ENCODE assay signal across 8 mouse cellular contexts in genomic region chr9:75314517-75315105, GRCm38 (mm10). TPM values are rescaled to one million over a fixed set of nuclear protein-coding genes. Genes with fewer than 3 reads are reported as not detected.
DNase-seq lines count a peak whose midpoint lies in the region; ATAC-seq and TF ChIP-seq lines count a peak whose summit lies in the region.

No protein-coding gene starts in this region.

- H3ac ChIP-seq in myocyte (ENCODE audit: control insufficient read depth, insufficient read length): peak overlapping the region; percentile 19

- H3K9me3 ChIP-seq in erythroblast, embryonic 14.5 days (ENCODE audit: control insufficient read depth, low read length): no peaks in the 10 kb centered on the region
- no peaks in the 10 kb centered on the region for H3K9me3 ChIP-seq in embryonic facial prominence, embryonic 11.5 days (replicated peaks; ENCODE audit: control insufficient read depth, low read length)
- no peaks in the 10 kb centered on the region for H3K9me3 ChIP-seq in intestine, embryonic 16.5 days (ENCODE audit: control insufficient read depth, low read length)

- no peak for TF ChIP-seq POLR2A in myocyte (IDR thresholded peaks at IDR 0.05; ENCODE audit: insufficient read length, low read depth)

- H3K9ac ChIP-seq in embryonic facial prominence, embryonic 11.5 days (replicated peaks; ENCODE audit: low read length): peak overlapping the region; percentile 68
- peak overlapping the region; percentile 75 for H3K9ac ChIP-seq in intestine, embryonic 16.5 days (ENCODE audit: low read depth, low read length)

- 2% methylated on average over 22 of the region's 22 CpGs for WGBS in embryonic facial prominence, embryonic 11.5 days
- WGBS in intestine, embryonic 16.5 days: 5% methylated on average over 22 of the region's 22 CpGs

- H3K4me2 ChIP-seq in embryonic facial prominence, embryonic 11.5 days (ENCODE audit: low read depth, low read length): peak overlapping the region; percentile 58
- H3K4me2 ChIP-seq in intestine, embryonic 16.5 days (ENCODE audit: low read depth, low read length): peak overlapping the region; percentile 77
- peak overlapping the region; percentile 86 for H3K4me2 ChIP-seq in myocyte (ENCODE audit: low read depth)

- intact Hi-C loops in gastrocnemius, postnatal 14 days (cut with DNase I; ENCODE audit: low total_unique reads): no loop called here

- no peak overlapping the region; the same call in 1 of the 2 replicates for H3K27ac ChIP-seq in embryonic facial prominence, embryonic 11.5 days (replicated peaks; ENCODE audit: low read depth, low read length)
- H3K27ac ChIP-seq in intestine, embryonic 16.5 days (ENCODE audit: low read length): peak overlapping the region; percentile 78

- H3K79me2 ChIP-seq in myocyte (ENCODE audit: control insufficient read depth, insufficient read depth): no peaks in the 10 kb centered on the region

- H3K36me3 ChIP-seq in erythroblast, embryonic 14.5 days (ENCODE audit: control insufficient read depth): no peaks in the 10 kb centered on the region
- H3K36me3 ChIP-seq in embryonic facial prominence, embryonic 11.5 days (replicated peaks; ENCODE audit: control insufficient read depth, insufficient read depth, low read depth, low read length): no peaks in the 10 kb centered on the region
- peaks cover 2% of the 10 kb centered on the region; the same call in 1 of the 2 replicates for H3K36me3 ChIP-seq in intestine, embryonic 16.5 days (ENCODE audit: control insufficient read depth, insufficient read depth, low read length)
- H3K36me3 ChIP-seq in myocyte (ENCODE audit: control insufficient read depth, insufficient read depth): no peaks in the 10 kb centered on the region

- H3K27me3 ChIP-seq in erythroblast, embryonic 14.5 days (ENCODE audit: control insufficient read depth): peaks cover 27% of the 10 kb centered on the region
- no peaks in the 10 kb centered on the region for H3K27me3 ChIP-seq in embryonic facial prominence, embryonic 11.5 days (ENCODE audit: control insufficient read depth, insufficient read depth, low read length)
- no peaks in the 10 kb centered on the region for H3K27me3 ChIP-seq in intestine, embryonic 16.5 days (replicated peaks; ENCODE audit: control insufficient read depth, insufficient read depth, low read length)
- H3K27me3 ChIP-seq in myocyte (ENCODE audit: control insufficient read depth, insufficient read depth, insufficient read length): no peaks in the 10 kb centered on the region

- ATAC-seq in erythroblast, adult 5-6 weeks (replicated peaks; ENCODE audit: low FRiP score, poor library complexity, severe bottlenecking): no peak
- ATAC-seq in embryonic facial prominence, embryonic 11.5 days (replicated peaks; ENCODE audit: insufficient number of reproducible peaks, low FRiP score, low TSS enrichment, low read depth): no peak
- ATAC-seq in intestine, embryonic 16.5 days: 0 out of 2 replicates have a peak, but pooled peaks have one; percentile 5

- H3K4me3 ChIP-seq in erythroblast, embryonic 14.5 days (replicated peaks): peak overlapping the region; percentile 64
- H3K4me3 ChIP-seq in embryonic facial prominence, embryonic 11.5 days (ENCODE audit: low read depth, low read length): peak overlapping the region; percentile 62
- peak overlapping the region; percentile 69 for H3K4me3 ChIP-seq in intestine, embryonic 16.5 days (ENCODE audit: low read length)
- H3K4me3 ChIP-seq in myocyte: peak overlapping the region; percentile 53

- DNase-seq in A20 (ENCODE audit: low read depth, low spot score): peak; percentile 52
- peak; percentile 17 for DNase-seq in embryonic facial prominence, embryonic 11.5 days (ENCODE audit: low spot score)
- no peak for DNase-seq in retina, embryonic 14.5 days (ENCODE audit: low spot score)
- no peak for DNase-seq in gastrocnemius, postnatal 14 days

- peaks cover 12% of the 10 kb centered on the region for H3K4me1 ChIP-seq in erythroblast, embryonic 14.5 days (ENCODE audit: control insufficient read depth)
- H3K4me1 ChIP-seq in embryonic facial prominence, embryonic 11.5 days (ENCODE audit: control insufficient read depth, insufficient read depth, low read length): no peaks in the 10 kb centered on the region
- peaks cover 17% of the 10 kb centered on the region for H3K4me1 ChIP-seq in intestine, embryonic 16.5 days (ENCODE audit: control insufficient read depth, insufficient read depth, low read length)

TF ChIP-seq in myocyte, 11 proteins besides CTCF, POLR2A, EP300 and RAD21:
- TF ChIP-seq MYOD1 (IDR thresholded peaks at IDR 0.05; ENCODE audit: control insufficient read depth in 1 of 3, insufficient read length in 2 of 3, low read depth in 2 of 3): no peak
- TF ChIP-seq CEBPB (IDR thresholded peaks at IDR 0.05; ENCODE audit: insufficient read depth, poor library complexity, severe bottlenecking): no peak
- TF ChIP-seq TCF12 (IDR thresholded peaks at IDR 0.05; ENCODE audit: insufficient read depth, poor library complexity, severe bottlenecking): no peak
- no peak for TF ChIP-seq REST (IDR thresholded peaks at IDR 0.05; ENCODE audit: insufficient read depth, insufficient read length)
- no peak for TF ChIP-seq SRF (IDR thresholded peaks at IDR 0.05; ENCODE audit: control insufficient read depth, insufficient read length, low read depth)
- no peak for TF ChIP-seq POLR2AphosphoS2 (IDR thresholded peaks at IDR 0.05; ENCODE audit: insufficient read length, low read depth)
- TF ChIP-seq MAX (IDR thresholded peaks at IDR 0.05; ENCODE audit: low read depth): no peak
- TF ChIP-seq MYOG (IDR thresholded peaks at IDR 0.05; ENCODE audit: control insufficient read depth in 1 of 3, insufficient read depth in 1 of 3, insufficient read length in 2 of 3, low read depth in 2 of 3): no peak
- TF ChIP-seq TCF3 (IDR thresholded peaks at IDR 0.05; ENCODE audit: insufficient read length, low read depth): no peak
- TF ChIP-seq E2F4 (IDR thresholded peaks at IDR 0.05; ENCODE audit: insufficient read depth): no peak
- no peak for TF ChIP-seq USF1 (IDR thresholded peaks at IDR 0.05; ENCODE audit: low read depth)

RNA-seq across cellular contexts. Expression of gene Gnb5, which starts 8.5 kb away (rescaled TPM):
- polyA plus RNA-seq in erythroblast, embryonic 14.5 days (2012): not detected in 2 replicates
- not detected in 2 replicates for total RNA-seq in erythroblast, adult 5-6 weeks (2015; ENCODE audit: low replicate concordance)
- 0.43 TPM in 1 of 2 replicates, not detected in the other for total RNA-seq in erythroblast, adult 5-6 weeks (2017; ENCODE audit: low replicate concordance)
- polyA plus RNA-seq in embryonic facial prominence, embryonic 11.5 days (2014; fragmentation: Nextera tagmentation; extraction: Ambion mirVana): 32.0 and 34.3 TPM in 2 replicates
- 15.8 and 16.2 TPM in 2 replicates for polyA plus RNA-seq in intestine, embryonic 16.5 days (2015; fragmentation: Nextera tagmentation; extraction: Ambion mirVana)
- 24.3 TPM for polyA plus RNA-seq in myocyte (2012; fragmentation: generic; extraction: Trizol)
- total RNA-seq in gastrocnemius, postnatal 14 days (2021): 10 to 100 TPM in 1 of 2 experiments, 1 to 10 TPM in 1; 7.4 to 11.3 TPM

RNA-seq across cellular contexts. Expression of gene Bcl2l10, which starts 32.9 kb away (rescaled TPM):
- polyA plus RNA-seq in erythroblast, embryonic 14.5 days (2012): not detected in 2 replicates
- not detected in 2 replicates for total RNA-seq in erythroblast, adult 5-6 weeks (2015; ENCODE audit: low replicate concordance)
- not detected in 2 replicates for total RNA-seq in erythroblast, adult 5-6 weeks (2017; ENCODE audit: low replicate concordance)
- not detected in 2 replicates for polyA plus RNA-seq in embryonic facial prominence, embryonic 11.5 days (2014; fragmentation: Nextera tagmentation; extraction: Ambion mirVana)
- not detected in 2 replicates for polyA plus RNA-seq in intestine, embryonic 16.5 days (2015; fragmentation: Nextera tagmentation; extraction: Ambion mirVana)
- polyA plus RNA-seq in myocyte (2012; fragmentation: generic; extraction: Trizol): not detected
- total RNA-seq in gastrocnemius, postnatal 14 days (2021): not detected

Comparison
In these comparisons a context has a peak if more than half of its experiments do, and no peak if none do; other contexts are left out.
1. DNase-seq: peak in A20 (single experiment) and embryonic facial prominence, embryonic 11.5 days (single experiment); none in retina, embryonic 14.5 days (single experiment) and gastrocnemius, postnatal 14 days (single experiment).
2. RNA of gene Gnb5, which starts 8.5 kb away (polyA plus RNA-seq): 32.0 to 34.3 TPM in embryonic facial prominence, embryonic 11.5 days, 24.3 TPM in myocyte (single experiment) and 15.8 to 16.2 TPM in intestine, embryonic 16.5 days; not detected in erythroblast, embryonic 14.5 days; every median in the first group is over 10 times any median in the second.
3. Peak in every context shown above with its lines, with median percentiles within 50 percentile points of each other: H3K4me3 ChIP-seq and H3K4me2 ChIP-seq.